Mouse (Mus musculus): ENCODE data around the gene Jag2. TPM values are rescaled to one million over a fixed set of nuclear protein-coding genes. Genes with fewer than 3 reads are reported as not detected.

Jag2 gene
- polyA plus RNA-seq, 1 experiment from 2014 or later = 5.9 TPM

GRCm38 (mm10) chr12:112860765-112861164, 68.8 kb downstream of the Jag2 start:
- no peaks in the 10 kb centered on the region for H3K9me3 ChIP-seq (ENCODE audit: control insufficient read depth, low read length)
- DNase-seq (ENCODE audit: low spot score) = no peak
- no peak overlapping the region for H3K4me3 ChIP-seq (ENCODE audit: low read depth, low read length)
- 78% methylated on average over 7 of the region's 7 CpGs for WGBS
- no peaks in the 10 kb centered on the region for H3K27me3 ChIP-seq (ENCODE audit: control insufficient read depth, insufficient read depth, low read length)
- no peak overlapping the region for H3K4me2 ChIP-seq (ENCODE audit: low read depth)
- no peaks in the 10 kb centered on the region for H3K36me3 ChIP-seq (ENCODE audit: control insufficient read depth, insufficient read depth, low read length)
- ATAC-seq (ENCODE audit: insufficient read depth, low FRiP score, low TSS enrichment) = no peak
- H3K4me1 ChIP-seq (ENCODE audit: control insufficient read depth, insufficient read depth, low read length) = no peaks in the 10 kb centered on the region
- no peak overlapping the region for H3K27ac ChIP-seq (ENCODE audit: low read depth, low read length)
- H3K9ac ChIP-seq (ENCODE audit: low read length) = no peak overlapping the region

- H3K4me3 ChIP-seq (ENCODE audit: low read depth, low read length) = no peak overlapping the region
- 76% methylated on average over 8 of the region's 8 CpGs for WGBS
- no peaks in the 10 kb centered on the region for H3K36me3 ChIP-seq (ENCODE audit: control insufficient read depth, insufficient read depth, low read length)
- DNase-seq (ENCODE audit: low spot score) (no peak), ATAC-seq (ENCODE audit: insufficient read depth, low FRiP score, low TSS enrichment) (no peak)
- H3K27ac ChIP-seq (ENCODE audit: low read depth, low read length) = no peak overlapping the region
- H3K9ac ChIP-seq (ENCODE audit: low read length) = no peak overlapping the region
- no peaks in the 10 kb centered on the region for H3K27me3 ChIP-seq (ENCODE audit: control insufficient read depth, insufficient read depth, low read length)
- no peak overlapping the region for H3K4me2 ChIP-seq (ENCODE audit: low read depth)
- no peaks in the 10 kb centered on the region for H3K9me3 ChIP-seq (ENCODE audit: control insufficient read depth, low read length)
- H3K4me1 ChIP-seq (ENCODE audit: control insufficient read depth, insufficient read depth, low read length) = no peaks in the 10 kb centered on the region
These were observed 69.6 kb downstream of the Jag2 start for GRCm38 (mm10) chr12:112859930-112860329.

GRCm38 (mm10) chr12:112858581-112859336, 70.8 kb downstream of the Jag2 start:
- H3K4me2 ChIP-seq (ENCODE audit: low read depth) = no peak overlapping the region
- no peak for DNase-seq (ENCODE audit: low spot score)
- no peak overlapping the region for H3K4me3 ChIP-seq (ENCODE audit: low read depth, low read length)
- WGBS = 91% methylated on average over 9 of the region's 9 CpGs
- H3K9ac ChIP-seq (ENCODE audit: low read length) = no peak overlapping the region
- no peak for ATAC-seq (ENCODE audit: insufficient read depth, low FRiP score, low TSS enrichment)
- H3K9me3 ChIP-seq (ENCODE audit: control insufficient read depth, low read length) = no peaks in the 10 kb centered on the region
- H3K4me1 ChIP-seq (ENCODE audit: control insufficient read depth, insufficient read depth, low read length) = no peaks in the 10 kb centered on the region
- H3K27me3 ChIP-seq (ENCODE audit: control insufficient read depth, insufficient read depth, low read length) = no peaks in the 10 kb centered on the region
- H3K36me3 ChIP-seq (ENCODE audit: control insufficient read depth, insufficient read depth, low read length) = no peaks in the 10 kb centered on the region
- H3K27ac ChIP-seq (ENCODE audit: low read depth, low read length) = no peak overlapping the region

Small RNA genes within 50 kb of the gene (microRNA-seq; reads per million reads assigned to microRNA genes)
- not detected for gene Mir6941

Other genes starting within 250 kb of the Jag2 start
- gene Cep170b, start 209.3 kb downstream of the Jag2 start, polyA plus RNA-seq (2014; fragmentation: Nextera tagmentation; extraction: Ambion mirVana) = 10.2 and 10.7 TPM in 2 replicates
- 3.8 and 4.9 TPM in 2 replicates for gene Pld4, start 169.1 kb downstream of the Jag2 start, polyA plus RNA-seq (2014; fragmentation: Nextera tagmentation; extraction: Ambion mirVana)
- 0.26 and 0.61 TPM in 2 replicates for gene Ahnak2, start 127.1 kb downstream of the Jag2 start, polyA plus RNA-seq (2014; fragmentation: Nextera tagmentation; extraction: Ambion mirVana)
- 13.6 and 14.0 TPM in 2 replicates for gene Clba1, start 120.8 kb downstream of the Jag2 start, polyA plus RNA-seq (2014; fragmentation: Nextera tagmentation; extraction: Ambion mirVana)
- 165 and 173 TPM in 2 replicates for gene Cdca4, start 100.4 kb downstream of the Jag2 start, polyA plus RNA-seq (2014; fragmentation: Nextera tagmentation; extraction: Ambion mirVana)
- not detected in 2 replicates for gene Gpr132, start 61.5 kb downstream of the Jag2 start, polyA plus RNA-seq (2014; fragmentation: Nextera tagmentation; extraction: Ambion mirVana)
- gene Nudt14, start 12.3 kb upstream of the Jag2 start, polyA plus RNA-seq (2014; fragmentation: Nextera tagmentation; extraction: Ambion mirVana) = 61.2 and 67.8 TPM in 2 replicates
- 21.8 TPM in 2 replicates for gene Btbd6, start 46.7 kb upstream of the Jag2 start, polyA plus RNA-seq (2014; fragmentation: Nextera tagmentation; extraction: Ambion mirVana)
- gene Brf1, start 70.9 kb upstream of the Jag2 start, polyA plus RNA-seq (2014; fragmentation: Nextera tagmentation; extraction: Ambion mirVana) = 53.3 and 58.5 TPM in 2 replicates
- 22.1 and 25.1 TPM in 2 replicates for gene Pacs2, start 84.7 kb upstream of the Jag2 start, polyA plus RNA-seq (2014; fragmentation: Nextera tagmentation; extraction: Ambion mirVana)
- gene Tex22, start 144.7 kb upstream of the Jag2 start, polyA plus RNA-seq (2014; fragmentation: Nextera tagmentation; extraction: Ambion mirVana) = not detected in 2 replicates
- 21.5 and 21.9 TPM in 2 replicates for gene Mta1, start 168.5 kb upstream of the Jag2 start, polyA plus RNA-seq (2014; fragmentation: Nextera tagmentation; extraction: Ambion mirVana)
- 198 and 211 TPM in 2 replicates for gene Crip2, start 210.5 kb upstream of the Jag2 start, polyA plus RNA-seq (2014; fragmentation: Nextera tagmentation; extraction: Ambion mirVana)
- 53.3 and 58.2 TPM in 2 replicates for gene Crip1, start 216.5 kb upstream of the Jag2 start, polyA plus RNA-seq (2014; fragmentation: Nextera tagmentation; extraction: Ambion mirVana)
- gene Tedc1, start 226.6 kb upstream of the Jag2 start, polyA plus RNA-seq (2014; fragmentation: Nextera tagmentation; extraction: Ambion mirVana) = 30.6 and 36.0 TPM in 2 replicates

Measured in neural tube, embryonic 11.5 days (tissue).